Comparison of ENCODE assay signal across 8 mouse cellular contexts in genomic region chr11:117783089-117783488, GRCm38 (mm10). TPM values are rescaled to one million over a fixed set of nuclear protein-coding genes. Genes with fewer than 3 reads are reported as not detected.
DNase-seq lines count a peak whose midpoint lies in the region; ATAC-seq and TF ChIP-seq lines count a peak whose summit lies in the region.

No protein-coding gene starts in this region.

- peaks cover 21% of the 10 kb centered on the region for H3K4me1 ChIP-seq in forebrain, embryonic 11.5 days (replicated peaks; ENCODE audit: control insufficient read depth, insufficient read depth, low read length)
- peaks cover 55% of the 10 kb centered on the region for H3K4me1 ChIP-seq in hindbrain, embryonic 12.5 days
- no peaks in the 10 kb centered on the region; the same call in 1 of the 2 replicates for H3K4me1 ChIP-seq in midbrain, postnatal 0 days (ENCODE audit: insufficient read depth, low read length)

- DNase-seq in kidney, adult 18-20 months: peak; percentile 39
- no peak for DNase-seq in kidney, adult 9 months
- DNase-seq in ZHBTc4 (ENCODE audit: low read depth, low spot score): peak; percentile 78
- DNase-seq in forebrain, embryonic 11.5 days (ENCODE audit: low spot score): peak; percentile 90
- DNase-seq in liver: peak; percentile 90
- peak; percentile 67 for DNase-seq in midbrain, postnatal 0 days (ENCODE audit: low spot score)
- DNase-seq in thymus, postnatal 10 days (ENCODE audit: low spot score in 2 of 2): peak; percentile 96 to 97

- H3K27ac ChIP-seq in forebrain, embryonic 11.5 days (ENCODE audit: low read depth, low read length): no peak overlapping the region
- H3K27ac ChIP-seq in hindbrain, embryonic 12.5 days: no peak overlapping the region
- no peak overlapping the region for H3K27ac ChIP-seq in midbrain, postnatal 0 days (ENCODE audit: low read depth, low read length)

- no peaks in the 10 kb centered on the region for H3K36me3 ChIP-seq in forebrain, embryonic 11.5 days (ENCODE audit: control insufficient read depth, insufficient read depth, low read length)
- no peaks in the 10 kb centered on the region for H3K36me3 ChIP-seq in hindbrain, embryonic 12.5 days
- no peaks in the 10 kb centered on the region for H3K36me3 ChIP-seq in midbrain, postnatal 0 days (ENCODE audit: insufficient read depth, low read length)

- H3K9ac ChIP-seq in forebrain, embryonic 11.5 days (ENCODE audit: low read length): peak overlapping the region; percentile 32
- H3K9ac ChIP-seq in hindbrain, embryonic 12.5 days: peak overlapping the region; percentile 44
- peak overlapping the region; percentile 33; the same call in 1 of the 2 replicates for H3K9ac ChIP-seq in midbrain, postnatal 0 days (replicated peaks; ENCODE audit: low read length, poor library complexity, severe bottlenecking)

- peak overlapping the region; percentile 64 for H3K4me2 ChIP-seq in forebrain, embryonic 11.5 days (ENCODE audit: low read depth, low read length, severe bottlenecking)
- peak overlapping the region; percentile 54 for H3K4me2 ChIP-seq in hindbrain, embryonic 12.5 days (replicated peaks)
- H3K4me2 ChIP-seq in midbrain, postnatal 0 days (ENCODE audit: low read depth, low read length, poor library complexity, severe bottlenecking): peak overlapping the region; percentile 54

- peak overlapping the region; percentile 26; the same call in 1 of the 2 replicates for H3K4me3 ChIP-seq in forebrain, embryonic 11.5 days (ENCODE audit: low read depth, low read length)
- H3K4me3 ChIP-seq in hindbrain, embryonic 12.5 days: peak overlapping the region; percentile 30
- peak overlapping the region; percentile 23 for H3K4me3 ChIP-seq in midbrain, postnatal 0 days (ENCODE audit: low read depth, low read length)

- peak; percentile 64 for TF ChIP-seq CTCF in midbrain, postnatal 0 days (IDR thresholded peaks at IDR 0.05)

- no peak for ATAC-seq in forebrain, embryonic 11.5 days (replicated peaks; ENCODE audit: low FRiP score)
- ATAC-seq in hindbrain, embryonic 12.5 days (ENCODE audit: low FRiP score): peak; percentile 17; the same call in 1 of the 2 replicates
- peak; percentile 31; the same call in 1 of the 2 replicates for ATAC-seq in midbrain, postnatal 0 days (ENCODE audit: low FRiP score)

- peaks cover 43% of the 10 kb centered on the region for H3K27me3 ChIP-seq in forebrain, embryonic 11.5 days (ENCODE audit: control insufficient read depth, insufficient read depth, low read length)
- H3K27me3 ChIP-seq in hindbrain, embryonic 12.5 days: peaks cover 53% of the 10 kb centered on the region
- peaks cover 28% of the 10 kb centered on the region for H3K27me3 ChIP-seq in midbrain, postnatal 0 days (ENCODE audit: insufficient read depth, low read length)

- 5% methylated on average over 31 of the region's 31 CpGs for WGBS in forebrain, embryonic 11.5 days
- WGBS in hindbrain, embryonic 12.5 days: 4% methylated on average over 30 of the region's 31 CpGs
- 5% methylated on average over 31 of the region's 31 CpGs for WGBS in midbrain, postnatal 0 days

- no peaks in the 10 kb centered on the region for H3K9me3 ChIP-seq in forebrain, embryonic 11.5 days (ENCODE audit: control insufficient read depth, low read length)
- H3K9me3 ChIP-seq in hindbrain, embryonic 12.5 days (replicated peaks): no peaks in the 10 kb centered on the region
- no peaks in the 10 kb centered on the region for H3K9me3 ChIP-seq in midbrain, postnatal 0 days (ENCODE audit: low read length)

RNA-seq across cellular contexts. Expression of gene Tmc6, which starts 1.1 kb away (rescaled TPM):
- 5.9 and 10.0 TPM in 2 replicates for polyA plus RNA-seq in forebrain, embryonic 11.5 days (2014; fragmentation: Nextera tagmentation; extraction: Ambion mirVana)
- 9.2 and 11.3 TPM in 2 replicates for polyA plus RNA-seq in hindbrain, embryonic 12.5 days (2016; fragmentation: Nextera tagmentation; extraction: Ambion mirVana)
- 2.8 and 3.9 TPM in 2 replicates for total RNA-seq in midbrain, postnatal 0 days (2014; rRNA removed)
- 2.2 and 3.1 TPM in 2 replicates for polyA plus RNA-seq in midbrain, postnatal 0 days (2015; fragmentation: Nextera tagmentation; extraction: Ambion mirVana)

RNA-seq across cellular contexts. Expression of gene Tmc8, which starts 1.2 kb away (rescaled TPM):
- polyA plus RNA-seq in forebrain, embryonic 11.5 days (2014; fragmentation: Nextera tagmentation; extraction: Ambion mirVana): 2.0 and 2.4 TPM in 2 replicates
- 1.2 and 2.0 TPM in 2 replicates for polyA plus RNA-seq in hindbrain, embryonic 12.5 days (2016; fragmentation: Nextera tagmentation; extraction: Ambion mirVana)
- total RNA-seq in midbrain, postnatal 0 days (2014; rRNA removed): 0.33 and 3.2 TPM in 2 replicates
- polyA plus RNA-seq in midbrain, postnatal 0 days (2015; fragmentation: Nextera tagmentation; extraction: Ambion mirVana): 0.79 and 1.2 TPM in 2 replicates

RNA-seq across cellular contexts. Expression of gene 6030468B19Rik, which starts 14.4 kb away (rescaled TPM):
- polyA plus RNA-seq in forebrain, embryonic 11.5 days (2014; fragmentation: Nextera tagmentation; extraction: Ambion mirVana): 0.60 and 1.5 TPM in 2 replicates
- 0.29 and 0.67 TPM in 2 replicates for polyA plus RNA-seq in hindbrain, embryonic 12.5 days (2016; fragmentation: Nextera tagmentation; extraction: Ambion mirVana)
- total RNA-seq in midbrain, postnatal 0 days (2014; rRNA removed): not detected in 2 replicates
- not detected in 2 replicates for polyA plus RNA-seq in midbrain, postnatal 0 days (2015; fragmentation: Nextera tagmentation; extraction: Ambion mirVana)

RNA-seq across cellular contexts. Expression of gene Gm20708, which starts 26.4 kb away (rescaled TPM):
- polyA plus RNA-seq in forebrain, embryonic 11.5 days (2014; fragmentation: Nextera tagmentation; extraction: Ambion mirVana): 0.55 and 0.87 TPM in 2 replicates
- polyA plus RNA-seq in hindbrain, embryonic 12.5 days (2016; fragmentation: Nextera tagmentation; extraction: Ambion mirVana): 0.47 and 0.50 TPM in 2 replicates
- total RNA-seq in midbrain, postnatal 0 days (2014; rRNA removed): 2.4 TPM in 1 of 2 replicates, not detected in the other
- polyA plus RNA-seq in midbrain, postnatal 0 days (2015; fragmentation: Nextera tagmentation; extraction: Ambion mirVana): 1.2 and 2.7 TPM in 2 replicates

RNA-seq across cellular contexts. Expression of gene Syngr2, which starts 26.4 kb away (rescaled TPM):
- 32.7 and 36.6 TPM in 2 replicates for polyA plus RNA-seq in forebrain, embryonic 11.5 days (2014; fragmentation: Nextera tagmentation; extraction: Ambion mirVana)
- polyA plus RNA-seq in hindbrain, embryonic 12.5 days (2016; fragmentation: Nextera tagmentation; extraction: Ambion mirVana): 24.2 and 24.4 TPM in 2 replicates
- 18.8 and 25.3 TPM in 2 replicates for total RNA-seq in midbrain, postnatal 0 days (2014; rRNA removed)
- 14.0 and 14.6 TPM in 2 replicates for polyA plus RNA-seq in midbrain, postnatal 0 days (2015; fragmentation: Nextera tagmentation; extraction: Ambion mirVana)
